9 mouse cellular contexts compared by ENCODE assay signal in genomic region chr2:72529358-72530319, GRCm38 (mm10). TPM values are rescaled to one million over a fixed set of nuclear protein-coding genes. Genes with fewer than 3 reads are reported as not detected.
A peak's percentile ranks its signal among the peaks of the same experiment; 100 is the strongest.
DNase-seq lines count a peak whose midpoint lies in the region; ATAC-seq and TF ChIP-seq lines count a peak whose summit lies in the region.
"Had no signal": no experiment of that assay in that cellular context is flagged by ENCODE, and none has a peak within 500 bp of the region (broad histone marks: within the 10 kb centered on the region; RNA-seq: fewer than 3 reads in every experiment).

No protein-coding gene starts in this region.

- H3K4me2 ChIP-seq in forebrain, embryonic 15.5 days (replicated peaks) = peak overlapping the region; percentile 50

- WGBS in forebrain, embryonic 15.5 days = 7% methylated on average over 25 of the region's 25 CpGs

- peaks cover 16% of the 10 kb centered on the region for H3K4me1 ChIP-seq in forebrain, embryonic 15.5 days

- no peaks in the 10 kb centered on the region for H3K36me3 ChIP-seq in forebrain, embryonic 15.5 days

- peak overlapping the region; percentile 34 for H3K9ac ChIP-seq in forebrain, embryonic 15.5 days (replicated peaks)
- H3K9ac ChIP-seq: liver, embryonic 14.5 days had no signal

- peak; percentile 57 for DNase-seq in heart, adult 11 months
- DNase-seq in heart, postnatal 36 days = no peak
- DNase-seq in cerebellum, adult 11 months = peak; percentile 5
- peak; percentile 14 to 31 for DNase-seq in left cerebral cortex, adult 2 months (ENCODE audit: extremely low spot score in 1 of 2, low spot score in 2 of 2)
- peak; percentile 27 for DNase-seq in retina, postnatal 7 days (ENCODE audit: low read depth, low spot score)
- no peak for DNase-seq in adrenal gland, adult 2 months
- DNase-seq in gastrocnemius, adult 18-20 months (ENCODE audit: low spot score) = no peak

- ATAC-seq in forebrain, embryonic 15.5 days (replicated peaks) = peak; percentile 63

- no peaks in the 10 kb centered on the region for H3K9me3 ChIP-seq in forebrain, embryonic 15.5 days

- H3K4me3 ChIP-seq in forebrain, embryonic 15.5 days = peak overlapping the region; percentile 31
- H3K4me3 ChIP-seq in left cerebral cortex, adult 2 months = peak overlapping the region; percentile 27

- peak overlapping the region; percentile 83 for H3K27ac ChIP-seq in forebrain, embryonic 15.5 days (replicated peaks)
- H3K27ac ChIP-seq in left cerebral cortex, adult 2 months = peak overlapping the region; percentile 24; the same call in 1 of the 2 replicates
- H3K27ac ChIP-seq: liver, embryonic 14.5 days had no signal

- H3K27me3 ChIP-seq in forebrain, embryonic 15.5 days = no peaks in the 10 kb centered on the region

- TF ChIP-seq CTCF in left cerebral cortex, adult 2 months (IDR thresholded peaks at IDR 0.05) = no peak

- intact Hi-C loops in heart, postnatal 36 days (cut with DNase I) = no loop called here
- intact Hi-C loops in left cerebral cortex, adult 2 months (cut with DNase I) = no loop called here

RNA-seq across cellular contexts. Expression of gene Cdca7, which starts 53.7 kb away (rescaled TPM):
- 1 to 10 TPM; 1.9 to 2.0 TPM for total RNA-seq in heart, postnatal 36 days (2021)
- polyA plus RNA-seq in forebrain, embryonic 15.5 days (2015; fragmentation: Nextera tagmentation; extraction: Ambion mirVana) = 122 and 125 TPM in 2 replicates
- total RNA-seq in left cerebral cortex, adult 2 months (2021) = 1 to 10 TPM; 4.3 to 4.4 TPM
- total RNA-seq in adrenal gland, adult 2 months (2021) = 1 to 10 TPM; 2.0 to 4.6 TPM
- 1.0 and 1.7 TPM in 2 replicates for polyA plus RNA-seq in adrenal gland, adult 2 months (2012; rRNA removed)
- total RNA-seq in gastrocnemius, adult 18-20 months (2021) = under 1 TPM; 0.50 TPM

Comparison
In these comparisons a context has a peak if more than half of its experiments do, and no peak if none do; other contexts are left out.
1. DNase-seq: peak in heart, adult 11 months (single experiment), cerebellum, adult 11 months (single experiment), left cerebral cortex, adult 2 months (2 of 2) and retina, postnatal 7 days (single experiment); none in heart, postnatal 36 days (0 of 2), adrenal gland, adult 2 months (single experiment) and gastrocnemius, adult 18-20 months (single experiment).